Mouse (Mus musculus) forebrain, embryonic 10.5 days (tissue): Measurements from ENCODE around the gene Slc44a5. TPM values are rescaled to one million over a fixed set of nuclear protein-coding genes. Genes with fewer than 3 reads are reported as not detected.
A peak's percentile ranks its signal among the peaks of the same experiment; 100 is the strongest.

Experiments used
- DNase-seq: peaks from one replicate; pipeline ENCODE4 v3.0.0-alpha.2; 2017; ENCODE audit warnings: low spot score; ENCODE audit errors: extremely low spot score
- H3K27ac ChIP-seq: fragments of 300-500 bp; sonication (generic); 2 replicates; pipeline ENCODE4 v1.5.1; 2016; ENCODE audit warnings: mild to moderate bottlenecking
- H3K27me3 ChIP-seq: fragments of 300-500 bp; sonication (generic); 2 replicates; pipeline ENCODE4 v1.6.1; 2016; ENCODE audit warnings: mild to moderate bottlenecking; ENCODE audit not compliant: poor library complexity, severe bottlenecking
- H3K36me3 ChIP-seq: fragments of 300-500 bp; sonication (generic); replicated peaks from 2 replicates; pipeline ENCODE4 v1.6.1; 2016; ENCODE audit warnings: mild to moderate bottlenecking, moderate library complexity
- H3K4me1 ChIP-seq: fragments of 300-500 bp; sonication (generic); 2 replicates; pipeline ENCODE4 v1.6.1; 2016
- H3K4me3 ChIP-seq: fragments of 300-500 bp; sonication (generic); 2 replicates; pipeline ENCODE4 v1.5.1; 2016; ENCODE audit warnings: mild to moderate bottlenecking, moderate library complexity
- H3K9me3 ChIP-seq: fragments of 300-500 bp; sonication (generic); 2 replicates; pipeline ENCODE4 v1.6.1; 2016; ENCODE audit warnings: mild to moderate bottlenecking, moderate library complexity
- WGBS: fragments of 180-500 bp; shearing (Covaris S2); methylation state at CpG from one replicate; pipeline ENCODE4 v1.1.7; 2016; 5-methylcytosine and 5-hydroxymethylcytosine counted together
- polyA plus RNA-seq: library from polyadenylated mRNA; unstranded; fragments of >200 nt; fragmentation: Nextera tagmentation; extraction: Ambion mirVana; gene quantifications from 2 replicates; pipeline ENCODE4 v1.2.1, GENCODE M21; 2016

The Slc44a5 gene
- polyA plus RNA-seq, 1 experiment from 2014 or later, result 0.82 TPM

DNA sequence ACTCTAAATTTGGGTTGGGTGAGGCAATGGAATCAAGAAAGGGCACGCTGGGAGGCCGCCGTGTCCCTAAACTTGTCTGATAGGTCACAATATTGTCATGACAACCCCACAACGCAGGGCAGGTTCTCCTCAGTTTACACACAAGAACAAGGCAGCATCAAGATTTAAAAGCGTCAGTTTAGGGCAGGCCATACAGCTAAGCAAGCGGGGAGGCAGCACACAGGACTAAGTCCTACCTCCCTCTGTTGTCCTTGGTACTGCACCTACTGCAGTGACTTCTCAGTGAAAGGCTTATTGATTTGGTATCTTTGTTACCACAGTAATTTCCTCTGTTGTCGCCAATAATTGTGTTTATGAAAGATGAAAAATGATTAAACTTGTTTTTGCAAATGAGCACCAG lies 109.7 kb downstream of the Slc44a5 start:
- H3K36me3 ChIP-seq, result no peaks in the 10 kb centered on the region
- H3K27me3 ChIP-seq, result no peaks in the 10 kb centered on the region
- H3K4me1 ChIP-seq, result peaks cover 26% of the 10 kb centered on the region
- H3K9me3 ChIP-seq, result no peaks in the 10 kb centered on the region
- no peak overlapping the region for H3K4me3 ChIP-seq
- DNase-seq, result no peak
- 72% methylated on average over 7 of the region's 7 CpGs for WGBS
- H3K27ac ChIP-seq, result no peak overlapping the region

- Histone ChIP-seq H3K36me3 (no peaks in the 10 kb centered on the region), H3K4me1 (peaks cover 21% of the 10 kb centered on the region), H3K4me3 (no peak overlapping the region), H3K27ac (no peak overlapping the region), H3K9me3 (no peaks in the 10 kb centered on the region), H3K27me3 (no peaks in the 10 kb centered on the region)
- no peak for DNase-seq
- 88% methylated on average over 5 of the region's 5 CpGs for WGBS
Observed at GRCm38 (mm10) chr3:154089996-154090395, 116.8 kb downstream of the Slc44a5 start.

GRCm38 (mm10) chr3:154091468-154092338 lies 118.5 kb downstream of the Slc44a5 start:
- 87% methylated on average over 15 of the region's 15 CpGs for WGBS
- no peaks in the 10 kb centered on the region for H3K9me3 ChIP-seq
- DNase-seq, result no peak
- H3K27me3 ChIP-seq, result no peaks in the 10 kb centered on the region
- H3K36me3 ChIP-seq, result no peaks in the 10 kb centered on the region
- H3K4me1 ChIP-seq, result peaks cover 27% of the 10 kb centered on the region
- H3K4me3 ChIP-seq, result no peak overlapping the region
- H3K27ac ChIP-seq, result no peak overlapping the region; the same call in 1 of the 2 replicates

DNA sequence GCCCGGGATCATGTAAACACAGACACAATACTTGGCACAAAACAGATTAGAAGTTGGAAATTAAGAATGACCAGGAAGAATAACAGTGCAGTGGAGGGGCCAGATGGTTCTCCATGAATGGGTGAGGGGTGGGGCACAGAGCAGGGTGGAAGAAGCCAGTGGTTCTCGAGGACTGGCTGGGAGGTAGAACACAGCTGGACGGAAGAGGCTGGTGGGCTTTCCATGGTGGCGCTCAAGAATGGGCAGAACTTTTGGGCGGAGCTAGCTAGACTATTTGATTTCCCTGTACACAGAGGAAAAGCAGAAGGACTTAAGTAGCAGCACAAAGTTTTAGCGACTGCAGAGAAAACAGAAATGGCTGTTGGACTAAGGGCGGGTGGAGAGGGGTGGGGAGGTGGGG lies 119.2 kb downstream of the Slc44a5 start:
- WGBS, result 52% methylated on average over 7 of the region's 7 CpGs
- no peak overlapping the region for H3K4me3 ChIP-seq
- H3K27ac ChIP-seq, result peak overlapping the region; percentile 69
- H3K36me3 ChIP-seq, result no peaks in the 10 kb centered on the region
- no peaks in the 10 kb centered on the region for H3K9me3 ChIP-seq
- DNase-seq, result no peak
- H3K4me1 ChIP-seq, result peaks cover 28% of the 10 kb centered on the region
- no peaks in the 10 kb centered on the region for H3K27me3 ChIP-seq

- H3K36me3 ChIP-seq, result no peaks in the 10 kb centered on the region
- 0 out of 2 replicates have a peak, but pooled peaks cover 6% of the 10 kb centered on the region for H3K9me3 ChIP-seq
- peak overlapping the region; percentile 31; the same call in 1 of the 2 replicates for H3K27ac ChIP-seq
- 71% methylated on average over 8 of the region's 8 CpGs for WGBS
- H3K4me3 ChIP-seq, result no peak overlapping the region
- H3K4me1 ChIP-seq, result peaks cover 28% of the 10 kb centered on the region
- no peaks in the 10 kb centered on the region for H3K27me3 ChIP-seq
- no peak for DNase-seq
Observed at GRCm38 (mm10) chr3:154093745-154094322, 120.6 kb downstream of the Slc44a5 start.

DNA sequence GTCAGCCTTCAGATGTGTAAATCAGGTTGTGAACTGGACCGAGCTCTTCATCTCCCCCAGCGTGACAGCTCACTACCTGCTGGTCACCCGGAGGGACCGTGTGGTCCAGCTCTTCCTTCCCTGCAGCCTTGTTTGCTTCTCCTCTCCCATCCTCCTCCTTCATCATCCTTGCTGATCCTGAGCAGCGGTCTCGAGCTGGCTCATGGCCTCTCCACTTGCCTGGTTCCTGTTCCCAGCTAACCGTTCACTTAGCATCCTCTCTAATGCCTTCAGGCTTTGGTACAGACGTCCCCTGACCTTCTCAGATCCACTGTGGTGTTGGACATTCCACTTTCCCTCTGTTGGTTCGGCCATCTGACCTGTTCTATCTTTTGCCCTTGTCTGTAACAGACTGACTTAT lies 128.4 kb downstream of the Slc44a5 start:
- no peak overlapping the region for H3K27ac ChIP-seq
- WGBS, result 82% methylated on average over 9 of the region's 9 CpGs
- no peaks in the 10 kb centered on the region for H3K36me3 ChIP-seq
- no peak for DNase-seq
- no peak overlapping the region for H3K4me3 ChIP-seq
- peaks cover 18% of the 10 kb centered on the region for H3K4me1 ChIP-seq
- peaks cover 34% of the 10 kb centered on the region; the same call in 1 of the 2 replicates for H3K27me3 ChIP-seq
- 0 out of 2 replicates have a peak, but pooled peaks cover 6% of the 10 kb centered on the region for H3K9me3 ChIP-seq

GRCm38 (mm10) chr3:154110528-154110927 lies 137.3 kb downstream of the Slc44a5 start:
- H3K4me1 ChIP-seq, result 0 out of 2 replicates have a peak, but pooled peaks cover 5% of the 10 kb centered on the region
- H3K27me3 ChIP-seq, result peaks cover 9% of the 10 kb centered on the region; the same call in 1 of the 2 replicates
- no peaks in the 10 kb centered on the region for H3K36me3 ChIP-seq
- no peak overlapping the region for H3K4me3 ChIP-seq
- 87% methylated on average over 5 of the region's 5 CpGs for WGBS
- H3K27ac ChIP-seq, result no peak overlapping the region
- no peaks in the 10 kb centered on the region for H3K9me3 ChIP-seq
- DNase-seq, result no peak

GRCm38 (mm10) chr3:154111221-154111620 lies 138.0 kb downstream of the Slc44a5 start:
- H3K27me3 ChIP-seq, result peaks cover 2% of the 10 kb centered on the region; the same call in 1 of the 2 replicates
- no peak overlapping the region for H3K27ac ChIP-seq
- H3K36me3 ChIP-seq, result no peaks in the 10 kb centered on the region
- H3K9me3 ChIP-seq, result no peaks in the 10 kb centered on the region
- no peak for DNase-seq
- WGBS, result 79% methylated on average over 5 of the region's 5 CpGs
- H3K4me1 ChIP-seq, result no peaks in the 10 kb centered on the region
- H3K4me3 ChIP-seq, result no peak overlapping the region

DNA sequence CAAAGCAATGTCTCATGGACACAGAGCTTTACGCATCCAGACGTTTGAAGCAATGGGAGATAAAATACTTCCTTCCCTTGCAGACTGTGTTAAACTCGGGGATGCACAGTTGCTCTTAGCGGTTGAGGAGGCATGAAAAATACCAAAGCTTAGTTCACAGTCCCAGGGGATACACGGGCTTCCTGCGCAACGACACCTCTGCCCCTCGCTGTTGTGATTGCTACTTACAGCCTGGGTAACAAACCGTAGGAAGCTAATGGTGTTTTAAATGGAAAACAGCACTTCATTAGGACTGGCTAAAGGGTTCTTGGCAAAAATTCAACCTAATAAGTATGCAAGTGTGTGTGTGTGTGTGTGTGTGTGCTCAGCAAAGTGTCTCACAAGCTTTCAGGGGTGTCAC lies 141.8 kb downstream of the Slc44a5 start:
- Histone ChIP-seq H3K9me3 (no peaks in the 10 kb centered on the region), H3K4me3 (no peak overlapping the region), H3K27me3 (no peaks in the 10 kb centered on the region), H3K27ac (no peak overlapping the region), H3K4me1 (peaks cover 14% of the 10 kb centered on the region), H3K36me3 (no peaks in the 10 kb centered on the region)
- DNase-seq, result no peak
- 87% methylated on average over 9 of the region's 9 CpGs for WGBS

DNA sequence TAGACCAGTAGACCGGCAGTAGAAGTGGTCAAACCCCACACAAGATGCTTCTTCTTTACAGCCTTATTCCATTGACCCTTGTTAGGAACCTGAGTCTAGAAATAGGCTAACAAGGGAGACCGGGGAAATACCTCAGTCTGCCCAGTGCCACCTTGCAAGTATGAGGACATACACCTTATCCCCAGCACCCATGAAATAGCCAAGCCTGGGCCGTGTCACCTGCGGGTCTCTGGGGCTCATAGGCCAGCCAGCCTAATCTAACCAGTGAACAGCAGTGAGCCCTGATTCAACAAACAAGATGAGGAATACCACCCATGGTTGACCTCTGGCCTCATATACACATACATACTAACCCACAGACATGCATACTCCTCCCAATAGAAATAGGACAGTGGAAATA lies 142.2 kb downstream of the Slc44a5 start:
- DNase-seq, result no peak
- Histone ChIP-seq H3K27ac (no peak overlapping the region), H3K27me3 (no peaks in the 10 kb centered on the region), H3K4me3 (no peak overlapping the region), H3K4me1 (peaks cover 16% of the 10 kb centered on the region), H3K9me3 (no peaks in the 10 kb centered on the region), H3K36me3 (no peaks in the 10 kb centered on the region)
- WGBS, result 93% methylated on average over 4 of the region's 4 CpGs

- WGBS, result 91% methylated on average over 5 of the region's 5 CpGs
- Histone ChIP-seq H3K27me3 (no peaks in the 10 kb centered on the region), H3K36me3 (no peaks in the 10 kb centered on the region), H3K4me3 (no peak overlapping the region), H3K4me1 (peaks cover 16% of the 10 kb centered on the region), H3K9me3 (no peaks in the 10 kb centered on the region), H3K27ac (no peak overlapping the region)
- DNase-seq, result no peak
Observed at GRCm38 (mm10) chr3:154116000-154116399, 142.8 kb downstream of the Slc44a5 start.

GRCm38 (mm10) chr3:154118992-154119603 lies 145.9 kb downstream of the Slc44a5 start:
- Histone ChIP-seq H3K27me3 (peaks cover 26% of the 10 kb centered on the region), H3K9me3 (no peaks in the 10 kb centered on the region), H3K36me3 (no peaks in the 10 kb centered on the region), H3K4me1 (peaks cover 22% of the 10 kb centered on the region), H3K27ac (no peak overlapping the region), H3K4me3 (no peak overlapping the region)
- no peak for DNase-seq
- 64% methylated on average over 6 of the region's 6 CpGs for WGBS

- no peak overlapping the region for H3K4me3 ChIP-seq
- H3K9me3 ChIP-seq, result no peaks in the 10 kb centered on the region
- no peak overlapping the region for H3K27ac ChIP-seq
- no peak for DNase-seq
- 91% methylated on average over 3 of the region's 3 CpGs for WGBS
- H3K27me3 ChIP-seq, result peaks cover 59% of the 10 kb centered on the region
- H3K4me1 ChIP-seq, result peaks cover 54% of the 10 kb centered on the region
- no peaks in the 10 kb centered on the region for H3K36me3 ChIP-seq
Observed at GRCm38 (mm10) chr3:154122531-154122930, 149.3 kb downstream of the Slc44a5 start.
